Mouse (Mus musculus): ENCODE measurements around the gene Dpp6. TPM values are rescaled to one million over a fixed set of nuclear protein-coding genes. Genes with fewer than 3 reads are reported as not detected.

Gene Dpp6
- polyA plus RNA-seq, 2 experiments = 2.4 to 5.0 TPM

DNA sequence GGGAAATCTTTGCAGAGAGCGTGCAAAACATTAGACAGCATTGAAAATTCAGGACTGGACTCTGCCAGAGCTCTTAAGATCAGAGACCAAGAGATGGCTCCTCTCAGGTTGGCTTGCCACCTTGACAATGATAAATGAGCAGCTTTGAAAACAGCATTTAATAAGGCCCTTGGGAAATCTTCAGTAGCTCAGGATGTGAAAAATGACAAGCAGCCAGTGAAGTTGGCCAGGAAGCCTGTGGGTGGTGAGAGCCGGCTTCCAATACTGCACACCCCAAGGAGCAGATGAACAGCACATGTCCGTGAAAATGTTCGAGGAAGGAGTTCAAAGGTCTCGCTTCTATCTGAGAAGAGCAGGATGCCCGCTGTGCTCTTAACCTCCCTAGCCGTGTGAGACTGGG, 748.7 kb downstream of the Dpp6 start:
- Histone ChIP-seq H3K9me3 (ENCODE audit: control insufficient read depth, low read length) (no peaks in the 10 kb centered on the region), H3K27ac (replicated peaks; ENCODE audit: low read depth, low read length) (no peak overlapping the region), H3K36me3 (ENCODE audit: control insufficient read depth, insufficient read depth, low read length) (no peaks in the 10 kb centered on the region), H3K4me1 (ENCODE audit: control insufficient read depth, insufficient read depth, low read length) (no peaks in the 10 kb centered on the region), H3K27me3 (ENCODE audit: control insufficient read depth, insufficient read depth, low read length) (no peaks in the 10 kb centered on the region), H3K4me2 (replicated peaks; ENCODE audit: low read depth, low read length, severe bottlenecking) (no peak overlapping the region), H3K4me3 (replicated peaks; ENCODE audit: low read length) (no peak overlapping the region), H3K9ac (ENCODE audit: low read depth, low read length, severe bottlenecking) (no peak overlapping the region)
- WGBS = 60% methylated on average over 7 of the region's 7 CpGs
- ATAC-seq (ENCODE audit: low FRiP score, low read depth) (no peak), DNase-seq (ENCODE audit: low spot score) (no peak)
- no peak for TF ChIP-seq POLR2A (IDR thresholded peaks at IDR 0.05; ENCODE audit: borderline replicate concordance, extremely low read depth, insufficient read depth, insufficient read length)

DNA sequence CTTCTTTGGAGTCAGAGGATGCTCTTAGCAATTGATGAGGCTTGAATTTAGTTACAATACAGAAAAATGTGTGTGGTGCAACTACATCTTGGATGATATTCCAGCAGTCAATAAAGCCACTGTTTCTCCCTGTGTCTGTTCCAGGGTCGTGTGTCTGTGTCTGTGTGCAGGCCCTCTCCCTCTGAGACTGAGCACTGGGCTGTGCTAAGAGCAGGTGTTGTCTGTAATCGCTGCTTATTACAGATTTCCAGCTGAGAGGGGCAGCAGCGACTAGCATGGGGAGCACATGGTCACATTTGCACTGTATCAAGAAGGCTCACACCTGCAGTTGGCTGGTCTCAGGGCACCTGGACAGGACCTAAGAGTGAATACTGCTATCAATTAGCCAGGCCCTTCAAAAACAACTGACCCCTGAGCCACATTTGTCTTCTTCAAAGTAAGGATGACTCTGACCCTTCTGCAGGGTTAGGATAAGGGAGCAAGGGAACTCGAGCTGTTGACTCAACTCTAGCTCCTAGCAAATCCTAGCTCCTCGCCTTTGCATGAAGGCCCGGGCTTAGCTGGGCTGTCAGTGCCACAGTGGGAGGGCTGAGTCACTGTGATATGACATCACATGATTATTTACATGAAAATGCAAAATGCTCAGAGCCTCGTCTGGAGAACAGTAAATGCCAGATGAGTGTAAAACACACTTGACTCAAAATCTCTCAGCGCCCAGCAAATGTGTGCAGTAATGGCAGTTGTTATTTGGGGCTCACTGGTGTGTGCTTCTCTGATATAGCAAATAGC, 771.2 kb downstream of the Dpp6 start:
- no peak for TF ChIP-seq POLR2A (IDR thresholded peaks at IDR 0.05; ENCODE audit: borderline replicate concordance, extremely low read depth, insufficient read depth, insufficient read length)
- DNase-seq (ENCODE audit: low spot score) = no peak
- Histone ChIP-seq H3K4me2 (replicated peaks; ENCODE audit: low read depth, low read length, severe bottlenecking) (no peak overlapping the region), H3K9me3 (ENCODE audit: control insufficient read depth, low read length) (no peaks in the 10 kb centered on the region), H3K36me3 (ENCODE audit: control insufficient read depth, insufficient read depth, low read length) (no peaks in the 10 kb centered on the region), H3K4me3 (replicated peaks; ENCODE audit: low read length) (no peak overlapping the region), H3K27me3 (ENCODE audit: control insufficient read depth, insufficient read depth, low read length) (no peaks in the 10 kb centered on the region), H3K27ac (replicated peaks; ENCODE audit: low read depth, low read length) (no peak overlapping the region), H3K9ac (ENCODE audit: low read depth, low read length, severe bottlenecking) (no peak overlapping the region), H3K4me1 (ENCODE audit: control insufficient read depth, insufficient read depth, low read length) (no peaks in the 10 kb centered on the region)
- no peak for ATAC-seq (ENCODE audit: low FRiP score, low read depth)
- WGBS = 54% methylated on average over 8 of the region's 8 CpGs

DNA sequence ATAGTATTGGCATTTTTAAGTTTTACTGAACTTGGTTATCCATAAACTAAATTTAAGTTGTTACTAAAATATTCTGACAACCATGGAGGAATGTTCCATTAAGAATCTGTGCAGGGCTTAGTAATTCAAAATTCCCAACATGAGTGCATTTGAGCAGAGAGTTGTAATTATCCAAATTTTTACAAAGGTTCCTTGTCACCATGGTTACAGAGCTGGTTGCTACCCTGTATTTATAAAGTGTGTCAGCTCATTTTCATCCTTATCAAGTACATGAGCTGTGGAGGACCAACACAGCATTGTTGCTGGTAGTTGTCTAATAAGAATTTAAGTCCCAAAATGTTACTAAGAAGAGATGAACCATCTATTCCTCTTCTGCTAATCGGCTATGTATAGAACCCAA, 787.1 kb downstream of the Dpp6 start:
- Histone ChIP-seq H3K36me3 (ENCODE audit: control insufficient read depth, insufficient read depth, low read length) (no peaks in the 10 kb centered on the region), H3K9ac (ENCODE audit: low read depth, low read length, severe bottlenecking) (no peak overlapping the region)
- 81% methylated on average over 1 of the region's 1 CpGs for WGBS

DNA sequence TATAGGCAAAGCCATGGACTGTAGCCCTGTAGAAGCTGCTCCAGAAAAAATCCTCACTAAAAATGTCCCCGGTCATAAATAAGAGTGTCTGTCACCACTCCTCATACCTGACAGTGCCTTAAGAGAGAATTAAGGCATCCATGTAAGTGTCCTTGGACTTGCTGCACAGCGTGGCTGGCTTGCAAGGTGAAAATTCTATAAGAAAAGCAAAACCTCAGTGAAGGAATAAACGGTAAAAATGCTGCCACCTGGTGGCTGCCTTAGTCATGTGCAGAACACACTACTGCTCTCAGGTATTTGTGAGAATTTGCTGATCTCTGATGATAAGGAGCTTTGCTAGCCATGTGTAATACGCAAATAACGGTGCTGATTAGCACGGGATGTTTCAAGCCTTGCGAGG, 798.8 kb downstream of the Dpp6 start:
- Histone ChIP-seq H3K4me3 (replicated peaks; ENCODE audit: low read length) (no peak overlapping the region), H3K27ac (replicated peaks; ENCODE audit: low read depth, low read length) (no peak overlapping the region), H3K9me3 (ENCODE audit: control insufficient read depth, low read length) (no peaks in the 10 kb centered on the region), H3K4me1 (ENCODE audit: control insufficient read depth, insufficient read depth, low read length) (no peaks in the 10 kb centered on the region), H3K4me2 (replicated peaks; ENCODE audit: low read depth, low read length, severe bottlenecking) (no peak overlapping the region), H3K36me3 (ENCODE audit: control insufficient read depth, insufficient read depth, low read length) (no peaks in the 10 kb centered on the region), H3K9ac (ENCODE audit: low read depth, low read length, severe bottlenecking) (no peak overlapping the region), H3K27me3 (ENCODE audit: control insufficient read depth, insufficient read depth, low read length) (no peaks in the 10 kb centered on the region)
- no peak; the same call in 1 of the 2 replicates for ATAC-seq (ENCODE audit: low FRiP score, low read depth)
- TF ChIP-seq POLR2A (IDR thresholded peaks at IDR 0.05; ENCODE audit: borderline replicate concordance, extremely low read depth, insufficient read depth, insufficient read length) = no peak
- peak; percentile 79 for DNase-seq (ENCODE audit: low spot score)
- WGBS = 35% methylated on average over 7 of the region's 7 CpGs

More for the DNA sequence above, 787.1 kb downstream of the Dpp6 start:
- no peak overlapping the region for H3K4me3 ChIP-seq (replicated peaks; ENCODE audit: low read length)
- H3K27me3 ChIP-seq (ENCODE audit: control insufficient read depth, insufficient read depth, low read length) = no peaks in the 10 kb centered on the region
- no peak overlapping the region for H3K27ac ChIP-seq (replicated peaks; ENCODE audit: low read depth, low read length)
- no peaks in the 10 kb centered on the region for H3K4me1 ChIP-seq (ENCODE audit: control insufficient read depth, insufficient read depth, low read length)
- H3K4me2 ChIP-seq (replicated peaks; ENCODE audit: low read depth, low read length, severe bottlenecking) = no peak overlapping the region
- no peak for TF ChIP-seq POLR2A (IDR thresholded peaks at IDR 0.05; ENCODE audit: borderline replicate concordance, extremely low read depth, insufficient read depth, insufficient read length)
- no peaks in the 10 kb centered on the region for H3K9me3 ChIP-seq (ENCODE audit: control insufficient read depth, low read length)
- no peak for DNase-seq (ENCODE audit: low spot score)
- no peak for ATAC-seq (ENCODE audit: low FRiP score, low read depth)

DNA sequence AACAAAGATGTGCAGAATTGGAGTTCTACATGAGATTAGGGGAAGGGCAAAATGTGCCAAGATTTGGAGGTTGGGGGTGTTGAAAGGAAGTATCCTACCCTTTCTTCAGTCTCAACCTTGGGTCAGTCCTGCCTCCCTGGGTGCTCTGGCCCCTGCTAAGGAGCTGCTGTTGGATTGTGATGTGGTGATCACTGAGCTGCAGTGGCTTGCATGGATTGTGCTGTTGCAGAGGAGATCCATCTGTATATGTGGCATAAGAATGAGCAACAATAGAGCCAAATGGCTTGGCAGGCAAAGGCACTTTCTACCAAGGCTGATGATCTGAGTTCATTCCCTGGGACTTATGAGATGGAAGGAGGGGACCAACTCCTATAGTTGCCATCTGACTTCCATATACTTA, 804.8 kb downstream of the Dpp6 start:
- Histone ChIP-seq H3K4me3 (replicated peaks; ENCODE audit: low read length) (no peak overlapping the region), H3K36me3 (ENCODE audit: control insufficient read depth, insufficient read depth, low read length) (no peaks in the 10 kb centered on the region), H3K27ac (replicated peaks; ENCODE audit: low read depth, low read length) (no peak overlapping the region), H3K4me1 (ENCODE audit: control insufficient read depth, insufficient read depth, low read length) (no peaks in the 10 kb centered on the region), H3K4me2 (replicated peaks; ENCODE audit: low read depth, low read length, severe bottlenecking) (no peak overlapping the region), H3K27me3 (ENCODE audit: control insufficient read depth, insufficient read depth, low read length) (no peaks in the 10 kb centered on the region), H3K9ac (ENCODE audit: low read depth, low read length, severe bottlenecking) (no peak overlapping the region), H3K9me3 (ENCODE audit: control insufficient read depth, low read length) (no peaks in the 10 kb centered on the region)
- ATAC-seq (ENCODE audit: low FRiP score, low read depth) (no peak), DNase-seq (ENCODE audit: low spot score) (no peak)
- no peak for TF ChIP-seq POLR2A (IDR thresholded peaks at IDR 0.05; ENCODE audit: borderline replicate concordance, extremely low read depth, insufficient read depth, insufficient read length)

Measured in limb, embryonic 14.5 days (tissue).